Mouse (Mus musculus): ENCODE data around the gene N4bp2l2. TPM values are rescaled to one million over a fixed set of nuclear protein-coding genes. Genes with fewer than 3 reads are reported as not detected.
"Not testable (repeated sequence)": the region's sequence is repeated elsewhere in the genome, so short reads cannot be mapped to it uniquely, and the experiment has no call there.

N4bp2l2 gene
- 26.6 and 30.2 TPM in 2 replicates for polyA plus RNA-seq (2015; fragmentation: Nextera tagmentation; extraction: Ambion mirVana)

GRCm38 (mm10) chr5:150666133-150666739 is at the start of gene N4bp2l2:
Gene N4bp2l2 (minus strand): TSS chr5:150666183.
- not testable (repeated sequence) for H3K9me3 ChIP-seq, H3K27me3 ChIP-seq
- WGBS: 88% methylated on average over 9 of the region's 9 CpGs
- peak within 1 kb of the TSS; percentile 99 for H3K4me3 ChIP-seq
- H3K9ac ChIP-seq (replicated peaks): peak within 1 kb of the TSS; percentile 92
- H3K4me2 ChIP-seq (replicated peaks): peak within 1 kb of the TSS; percentile 54
- ATAC-seq (replicated peaks): 0 out of 2 replicates have a peak, but pooled peaks have one; percentile 0
- peaks cover 23% of the 10 kb centered on the region for H3K4me1 ChIP-seq
- H3K27ac ChIP-seq (replicated peaks): peak within 1 kb of the TSS; percentile 93
- H3K36me3 ChIP-seq: peaks cover 11% of the 10 kb centered on the region

GRCm38 (mm10) chr5:150713431-150713830 is 47.4 kb upstream of the N4bp2l2 start:
- no peak for ATAC-seq (replicated peaks)
- H3K36me3 ChIP-seq: no peaks in the 10 kb centered on the region
- no peak overlapping the region for H3K4me2 ChIP-seq (replicated peaks)
- no peaks in the 10 kb centered on the region for H3K27me3 ChIP-seq
- no peak overlapping the region for H3K4me3 ChIP-seq
- H3K9me3 ChIP-seq: no peaks in the 10 kb centered on the region
- H3K27ac ChIP-seq (replicated peaks): no peak overlapping the region
- H3K9ac ChIP-seq (replicated peaks): no peak overlapping the region
- H3K4me1 ChIP-seq: 0 out of 2 replicates have a peak, but pooled peaks cover 5% of the 10 kb centered on the region

- Histone ChIP-seq H3K9ac (replicated peaks) (no peak overlapping the region), H3K4me3 (no peak overlapping the region), H3K36me3 (no peaks in the 10 kb centered on the region), H3K27me3 (no peaks in the 10 kb centered on the region), H3K27ac (replicated peaks) (no peak overlapping the region), H3K4me2 (replicated peaks) (no peak overlapping the region), H3K9me3 (no peaks in the 10 kb centered on the region), H3K4me1 (0 out of 2 replicates have a peak, but pooled peaks cover 3% of the 10 kb centered on the region)
- no peak for ATAC-seq (replicated peaks)
- WGBS: 89% methylated on average over 4 of the region's 4 CpGs
Observed at GRCm38 (mm10) chr5:150711503-150711902, 45.5 kb upstream of the N4bp2l2 start.

GRCm38 (mm10) chr5:150707181-150707580 is 41.2 kb upstream of the N4bp2l2 start:
- not testable (repeated sequence) for H3K27ac ChIP-seq (replicated peaks); H3K27me3 ChIP-seq; H3K9ac ChIP-seq (replicated peaks); H3K36me3 ChIP-seq; H3K9me3 ChIP-seq; H3K4me3 ChIP-seq; ATAC-seq (replicated peaks); H3K4me1 ChIP-seq; H3K4me2 ChIP-seq (replicated peaks)
- WGBS: 98% methylated on average over 3 of the region's 3 CpGs

- not testable (repeated sequence) for H3K4me2 ChIP-seq (replicated peaks); H3K27ac ChIP-seq (replicated peaks); H3K4me1 ChIP-seq; ATAC-seq (replicated peaks); H3K36me3 ChIP-seq; H3K4me3 ChIP-seq; H3K9ac ChIP-seq (replicated peaks); H3K27me3 ChIP-seq; H3K9me3 ChIP-seq
- 100% methylated on average over 1 of the region's 1 CpGs for WGBS
Observed at GRCm38 (mm10) chr5:150706651-150707050, 40.7 kb upstream of the N4bp2l2 start.

- H3K36me3 ChIP-seq: peaks cover 6% of the 10 kb centered on the region; the same call in 1 of the 2 replicates
- H3K4me2 ChIP-seq (replicated peaks): no peak overlapping the region
- no peaks in the 10 kb centered on the region for H3K4me1 ChIP-seq
- no peaks in the 10 kb centered on the region for H3K27me3 ChIP-seq
- ATAC-seq (replicated peaks): no peak
- H3K4me3 ChIP-seq: no peak overlapping the region
- 33% methylated on average over 2 of the region's 2 CpGs for WGBS
- no peak overlapping the region for H3K9ac ChIP-seq (replicated peaks)
- no peaks in the 10 kb centered on the region for H3K9me3 ChIP-seq
- no peak overlapping the region for H3K27ac ChIP-seq (replicated peaks)
Observed at GRCm38 (mm10) chr5:150702714-150703113, 36.7 kb upstream of the N4bp2l2 start.

GRCm38 (mm10) chr5:150693277-150693676 is 27.3 kb upstream of the N4bp2l2 start:
- Histone ChIP-seq H3K27ac (replicated peaks) (no peak overlapping the region), H3K4me3 (no peak overlapping the region), H3K9me3 (0 out of 2 replicates have a peak, but pooled peaks cover 6% of the 10 kb centered on the region), H3K4me2 (replicated peaks) (no peak overlapping the region), H3K36me3 (peaks cover 15% of the 10 kb centered on the region), H3K9ac (replicated peaks) (no peak overlapping the region), H3K27me3 (no peaks in the 10 kb centered on the region), H3K4me1 (no peaks in the 10 kb centered on the region)
- WGBS: 96% methylated on average over 2 of the region's 2 CpGs
- no peak for ATAC-seq (replicated peaks)

- no peak overlapping the region for H3K9ac ChIP-seq (replicated peaks)
- H3K27me3 ChIP-seq: no peaks in the 10 kb centered on the region
- H3K9me3 ChIP-seq: 0 out of 2 replicates have a peak, but pooled peaks cover 6% of the 10 kb centered on the region
- no peak overlapping the region for H3K4me2 ChIP-seq (replicated peaks)
- no peak for ATAC-seq (replicated peaks)
- H3K4me3 ChIP-seq: no peak overlapping the region
- H3K27ac ChIP-seq (replicated peaks): no peak overlapping the region
- H3K4me1 ChIP-seq: peaks cover 3% of the 10 kb centered on the region; the same call in 1 of the 2 replicates
- H3K36me3 ChIP-seq: peaks cover 8% of the 10 kb centered on the region
Observed at GRCm38 (mm10) chr5:150690685-150691084, 24.7 kb upstream of the N4bp2l2 start.

- not testable (repeated sequence) for H3K9ac ChIP-seq (replicated peaks); H3K36me3 ChIP-seq; H3K9me3 ChIP-seq; ATAC-seq (replicated peaks); H3K27ac ChIP-seq (replicated peaks); H3K4me1 ChIP-seq; H3K27me3 ChIP-seq; H3K4me3 ChIP-seq; H3K4me2 ChIP-seq (replicated peaks)
- WGBS: 97% methylated on average over 6 of the region's 6 CpGs
Observed at GRCm38 (mm10) chr5:150682862-150683261, 16.9 kb upstream of the N4bp2l2 start.

- Histone ChIP-seq H3K9ac (replicated peaks) (peak overlapping the region; percentile 76; the same call in 1 of the 2 replicates), H3K4me2 (replicated peaks) (peak overlapping the region; percentile 58), H3K36me3 (no peaks in the 10 kb centered on the region), H3K4me1 (peaks cover 22% of the 10 kb centered on the region), H3K4me3 (peak overlapping the region; percentile 67), H3K9me3 (no peaks in the 10 kb centered on the region), H3K27ac (replicated peaks) (no peak overlapping the region), H3K27me3 (no peaks in the 10 kb centered on the region)
- no peak for ATAC-seq (replicated peaks)
- 54% methylated on average over 6 of the region's 6 CpGs for WGBS
Observed at GRCm38 (mm10) chr5:150674866-150675265, 8.9 kb upstream of the N4bp2l2 start.

- Histone ChIP-seq H3K9ac (replicated peaks) (peak overlapping the region; percentile 76), H3K4me1 (peaks cover 22% of the 10 kb centered on the region), H3K4me2 (replicated peaks) (peak overlapping the region; percentile 58), H3K4me3 (peak overlapping the region; percentile 67), H3K36me3 (no peaks in the 10 kb centered on the region), H3K9me3 (no peaks in the 10 kb centered on the region), H3K27ac (replicated peaks) (peak overlapping the region; percentile 96), H3K27me3 (no peaks in the 10 kb centered on the region)
- ATAC-seq (replicated peaks): peak; percentile 62
- WGBS: under 1% methylated on average over 63 of the region's 91 CpGs
Observed at GRCm38 (mm10) chr5:150673880-150674621, 8.1 kb upstream of the N4bp2l2 start.

- peak within 1 kb of the TSS; percentile 76 for H3K9ac ChIP-seq (replicated peaks)
- peaks cover 22% of the 10 kb centered on the region for H3K4me1 ChIP-seq
- 16% methylated on average over 41 of the region's 49 CpGs for WGBS
- H3K27me3 ChIP-seq: no peaks in the 10 kb centered on the region
- H3K9me3 ChIP-seq: no peaks in the 10 kb centered on the region
- peak; percentile 97 for ATAC-seq (replicated peaks)
- peak within 1 kb of the TSS; percentile 96 for H3K27ac ChIP-seq (replicated peaks)
- peak within 1 kb of the TSS; percentile 58 for H3K4me2 ChIP-seq (replicated peaks)
- H3K4me3 ChIP-seq: peak within 1 kb of the TSS; percentile 67
- H3K36me3 ChIP-seq: no peaks in the 10 kb centered on the region
Observed at GRCm38 (mm10) chr5:150673153-150673835, 7.3 kb upstream of the N4bp2l2 start, which contains the start of gene Pds5b. Gene Pds5b (plus strand): TSS chr5:150673739.

Measured in forebrain, embryonic 15.5 days (tissue).